Mouse (Mus musculus) midbrain, embryonic 15.5 days (tissue): ENCODE results near the gene Trib2. TPM values are rescaled to one million over a fixed set of nuclear protein-coding genes. Genes with fewer than 3 reads are reported as not detected.

ENCODE experiments used
- ATAC-seq: fragments of 200-750 bp; cut with Nextera tagmentation; replicated peaks from 2 replicates; pipeline ENCODE4 v1.8.0; 2017; ENCODE audit warnings: moderate TSS enrichment
- H3K27ac ChIP-seq: fragments of 300-500 bp; sonication (generic); 2 replicates; pipeline ENCODE4 v1.5.1; 2015; ENCODE audit warnings: mild to moderate bottlenecking, inconsistent platforms
- H3K27me3 ChIP-seq: fragments of 300-500 bp; sonication (generic); replicated peaks from 2 replicates; pipeline ENCODE4 v1.6.1; 2015; ENCODE audit warnings: inconsistent platforms
- H3K36me3 ChIP-seq: fragments of 300-500 bp; sonication (generic); replicated peaks from 2 replicates; pipeline ENCODE4 v1.6.1; 2015; ENCODE audit warnings: inconsistent platforms
- H3K4me1 ChIP-seq: fragments of 300-500 bp; sonication (generic); 2 replicates; pipeline ENCODE4 v1.6.1; 2015; ENCODE audit warnings: inconsistent platforms
- H3K4me2 ChIP-seq: fragments of 300-500 bp; sonication (generic); 2 replicates; pipeline ENCODE4 v1.6.1; 2015; ENCODE audit warnings: inconsistent platforms, mild to moderate bottlenecking, moderate library complexity
- H3K4me3 ChIP-seq: fragments of 300-500 bp; sonication (generic); 2 replicates; pipeline ENCODE4 v1.5.1; 2015; ENCODE audit warnings: mild to moderate bottlenecking, inconsistent platforms
- H3K9ac ChIP-seq: fragments of 300-500 bp; sonication (generic); 2 replicates; pipeline ENCODE4 v1.6.1; 2015; ENCODE audit warnings: mild to moderate bottlenecking, inconsistent platforms
- H3K9me3 ChIP-seq: fragments of 300-500 bp; sonication (generic); 2 replicates; pipeline ENCODE4 v1.6.1; 2016; ENCODE audit warnings: inconsistent platforms
- WGBS: fragments of 180-500 bp; shearing (Covaris S2); methylation state at CpG from one replicate; pipeline ENCODE4 v1.1.7; 2015; ENCODE audit warnings: mixed read lengths; 5-methylcytosine and 5-hydroxymethylcytosine counted together
- polyA plus RNA-seq: library from polyadenylated mRNA; unstranded; fragments of >200 nt; fragmentation: Nextera tagmentation; extraction: Ambion mirVana; gene quantifications from 2 replicates; pipeline ENCODE4 v1.2.1, GENCODE M21; 2015

The Trib2 gene
- polyA plus RNA-seq: 131 and 148 TPM in 2 replicates

DNA sequence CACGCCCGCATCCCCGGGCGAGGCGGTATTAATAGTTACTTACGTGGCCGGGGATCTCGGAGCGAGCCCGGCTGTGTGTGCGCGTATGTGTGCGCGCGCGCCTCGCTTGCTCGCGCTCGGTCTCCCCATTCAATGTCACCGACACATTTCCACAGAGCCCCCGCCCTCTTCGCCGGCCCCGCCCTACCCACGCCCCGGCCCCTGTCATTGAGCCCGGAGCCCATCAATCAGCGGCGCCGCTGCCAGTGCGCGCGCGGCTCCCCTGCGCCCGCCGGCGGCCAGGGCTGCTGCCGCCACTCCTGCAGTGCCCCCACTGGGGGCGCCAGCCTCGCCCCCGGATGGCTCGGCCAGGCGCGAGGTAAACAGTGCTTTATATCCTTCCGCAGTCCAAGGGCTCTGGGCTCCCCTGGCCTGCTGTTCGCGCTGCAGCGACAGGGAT lies at the start of gene Trib2:
Gene Trib2 (minus strand): TSS at position 183 of the 439 bp plus-strand sequence.
- Histone ChIP-seq H3K4me2 (peak within 1 kb of the TSS; percentile 62), H3K4me1 (peaks cover 10% of the 10 kb centered on the region), H3K4me3 (peak within 1 kb of the TSS; percentile 99), H3K9me3 (no peaks in the 10 kb centered on the region), H3K27me3 (no peaks in the 10 kb centered on the region), H3K27ac (peak within 1 kb of the TSS; percentile 98), H3K9ac (peak within 1 kb of the TSS; percentile 100), H3K36me3 (no peaks in the 10 kb centered on the region)
- ATAC-seq: peak; percentile 92
- under 1% methylated on average over 50 of the region's 50 CpGs for WGBS

DNA sequence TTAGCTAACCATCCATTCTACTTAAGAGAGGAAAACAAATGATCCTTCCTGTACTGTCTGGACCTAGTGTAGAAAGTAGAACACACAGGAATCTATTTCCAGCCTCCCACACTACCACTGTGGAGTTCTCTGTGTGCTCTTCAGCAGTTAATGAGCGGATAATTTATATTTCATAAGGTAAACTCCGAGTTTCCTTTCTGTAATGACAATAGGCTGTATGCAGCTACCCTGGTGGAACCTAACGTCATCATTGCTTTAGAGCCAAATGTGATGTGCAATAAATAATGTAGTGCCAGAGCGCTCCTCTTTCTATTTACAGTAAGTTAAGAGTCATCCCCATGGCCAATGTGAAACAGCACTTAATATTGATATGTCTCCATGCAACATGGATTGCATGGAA lies 41.3 kb upstream of the Trib2 start:
- no peak for ATAC-seq
- no peaks in the 10 kb centered on the region for H3K9me3 ChIP-seq
- no peaks in the 10 kb centered on the region for H3K27me3 ChIP-seq
- H3K36me3 ChIP-seq: no peaks in the 10 kb centered on the region
- no peak overlapping the region for H3K27ac ChIP-seq
- WGBS: 89% methylated on average over 4 of the region's 4 CpGs
- no peak overlapping the region for H3K9ac ChIP-seq
- no peak overlapping the region for H3K4me2 ChIP-seq
- no peaks in the 10 kb centered on the region for H3K4me1 ChIP-seq
- no peak overlapping the region for H3K4me3 ChIP-seq

DNA sequence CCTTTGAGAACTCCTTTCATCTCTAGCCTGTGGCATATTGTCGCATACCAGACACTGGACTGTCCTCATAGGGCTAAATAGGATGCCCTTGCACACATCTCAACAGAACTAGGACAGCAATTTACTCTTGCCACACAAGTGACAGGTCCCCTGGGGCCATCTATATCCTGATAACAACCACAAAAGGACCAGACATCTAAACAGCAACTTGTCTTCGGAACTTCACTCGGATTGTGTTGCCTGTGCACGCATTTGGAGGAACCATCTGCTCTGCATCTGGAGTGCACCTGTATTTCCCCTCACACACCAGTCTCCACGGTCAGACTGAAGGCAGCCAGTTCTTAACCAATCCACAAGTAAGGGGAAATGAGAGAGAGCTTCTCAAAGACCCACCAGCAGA lies 39.2 kb upstream of the Trib2 start:
- H3K4me1 ChIP-seq: 0 out of 2 replicates have a peak, but pooled peaks cover 3% of the 10 kb centered on the region
- no peak overlapping the region for H3K4me2 ChIP-seq
- H3K9ac ChIP-seq: no peak overlapping the region
- 90% methylated on average over 5 of the region's 5 CpGs for WGBS
- no peak for ATAC-seq
- no peaks in the 10 kb centered on the region for H3K9me3 ChIP-seq
- no peaks in the 10 kb centered on the region for H3K36me3 ChIP-seq
- H3K4me3 ChIP-seq: no peak overlapping the region
- H3K27me3 ChIP-seq: no peaks in the 10 kb centered on the region
- no peak overlapping the region for H3K27ac ChIP-seq

DNA sequence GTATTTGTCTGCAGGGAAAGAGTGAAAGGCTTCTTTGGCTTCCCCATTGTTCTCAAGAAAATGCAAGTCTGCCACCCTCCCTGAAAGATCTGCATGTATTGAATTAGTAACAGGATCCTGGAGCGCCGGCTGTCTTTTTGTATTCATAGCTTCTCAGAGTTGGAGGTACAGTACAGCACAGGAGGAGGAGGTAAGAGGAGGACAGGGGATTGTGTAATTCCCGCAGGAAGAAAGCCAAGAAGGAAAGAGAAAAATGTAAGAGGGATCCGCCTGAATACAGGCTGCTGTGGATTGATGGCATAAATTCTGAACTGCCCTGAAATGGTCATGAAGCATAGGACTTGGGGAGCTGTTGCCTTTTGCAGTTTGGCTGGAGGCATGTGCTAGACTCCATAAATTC lies 36.1 kb upstream of the Trib2 start:
- Histone ChIP-seq H3K9me3 (no peaks in the 10 kb centered on the region), H3K27ac (no peak overlapping the region), H3K4me1 (0 out of 2 replicates have a peak, but pooled peaks cover 3% of the 10 kb centered on the region)

DNA sequence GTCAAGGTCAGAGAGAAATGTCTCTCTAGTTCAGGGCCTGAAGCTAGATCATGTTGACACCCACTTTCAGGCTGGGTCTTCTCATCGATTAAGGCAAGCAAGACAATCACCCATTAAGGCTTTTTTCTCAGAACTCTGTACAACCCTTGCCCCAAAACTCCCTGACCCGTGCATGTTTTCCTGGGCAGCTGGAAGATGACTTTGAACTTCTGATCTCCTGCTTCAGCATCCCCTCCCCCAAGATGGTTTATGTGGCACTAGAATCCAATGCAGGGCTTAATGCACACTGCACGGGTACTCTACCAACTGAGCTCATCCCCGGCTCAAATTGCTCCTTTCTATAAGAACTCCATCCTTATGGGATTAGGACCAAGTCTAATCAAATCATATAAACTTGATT lies 35.3 kb upstream of the Trib2 start:
- Histone ChIP-seq H3K36me3 (no peaks in the 10 kb centered on the region), H3K9me3 (no peaks in the 10 kb centered on the region), H3K4me2 (no peak overlapping the region), H3K27me3 (no peaks in the 10 kb centered on the region), H3K27ac (no peak overlapping the region), H3K4me1 (0 out of 2 replicates have a peak, but pooled peaks cover 3% of the 10 kb centered on the region), H3K9ac (no peak overlapping the region), H3K4me3 (no peak overlapping the region)
- no peak for ATAC-seq
- WGBS: 75% methylated on average over 4 of the region's 4 CpGs

More for the DNA sequence above, 36.1 kb upstream of the Trib2 start:
- WGBS: 14% methylated on average over 4 of the region's 4 CpGs
- Histone ChIP-seq H3K27me3 (no peaks in the 10 kb centered on the region), H3K9ac (no peak overlapping the region), H3K4me2 (no peak overlapping the region), H3K4me3 (no peak overlapping the region), H3K36me3 (no peaks in the 10 kb centered on the region)
- ATAC-seq: no peak

DNA sequence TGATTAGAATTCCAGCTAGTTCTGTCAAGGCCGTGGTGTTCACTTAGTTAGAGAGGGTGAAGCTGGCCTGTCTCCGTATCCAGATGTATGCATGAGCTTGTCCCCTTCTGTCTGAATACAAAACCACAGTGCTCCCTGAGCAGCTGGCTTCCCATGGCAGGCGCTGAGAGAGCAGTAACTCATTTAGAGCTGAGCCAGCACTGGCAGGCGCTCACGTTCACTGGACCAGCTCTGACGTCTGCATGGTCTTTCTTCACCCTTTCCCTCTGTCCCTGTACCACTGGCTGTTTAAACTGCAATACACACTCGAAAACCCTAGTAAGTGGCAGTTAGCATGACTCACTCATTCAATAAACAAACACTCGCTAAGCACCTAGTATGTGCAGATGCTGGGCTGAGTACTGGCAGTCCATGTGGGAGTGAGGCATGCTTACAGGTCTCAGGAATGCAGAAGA lies 33.7 kb upstream of the Trib2 start:
- H3K9me3 ChIP-seq: no peaks in the 10 kb centered on the region
- no peak overlapping the region for H3K9ac ChIP-seq
- 75% methylated on average over 8 of the region's 8 CpGs for WGBS
- no peak overlapping the region for H3K4me2 ChIP-seq
- no peaks in the 10 kb centered on the region for H3K36me3 ChIP-seq
- no peak overlapping the region for H3K27ac ChIP-seq
- no peak overlapping the region for H3K4me3 ChIP-seq
- 0 out of 2 replicates have a peak, but pooled peaks cover 3% of the 10 kb centered on the region for H3K4me1 ChIP-seq
- ATAC-seq: no peak
- H3K27me3 ChIP-seq: no peaks in the 10 kb centered on the region

DNA sequence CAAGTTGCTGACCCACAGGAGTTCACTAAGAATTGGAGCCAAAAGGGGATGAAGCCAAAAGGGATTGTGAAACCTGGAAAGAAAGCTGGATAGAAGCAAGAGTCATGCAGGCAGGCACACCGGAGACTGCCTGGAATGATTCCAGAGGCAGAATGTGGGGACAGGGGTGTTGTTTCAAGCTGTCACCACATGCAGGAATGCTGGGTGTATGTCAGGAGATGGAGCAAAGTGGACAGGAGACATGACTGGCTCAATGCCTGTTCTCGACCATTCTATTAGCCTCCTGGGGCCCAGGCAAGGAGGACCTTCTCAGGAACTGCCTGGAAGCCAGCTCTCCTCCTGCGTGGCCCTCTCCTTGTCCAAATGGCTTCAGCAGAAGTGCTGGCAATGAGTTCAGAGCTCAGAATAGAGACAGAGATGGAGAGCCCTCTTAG lies 33.2 kb upstream of the Trib2 start:
- Histone ChIP-seq H3K27me3 (no peaks in the 10 kb centered on the region), H3K27ac (no peak overlapping the region), H3K36me3 (no peaks in the 10 kb centered on the region), H3K9me3 (no peaks in the 10 kb centered on the region), H3K4me3 (no peak overlapping the region), H3K9ac (no peak overlapping the region), H3K4me1 (0 out of 2 replicates have a peak, but pooled peaks cover 3% of the 10 kb centered on the region), H3K4me2 (no peak overlapping the region)
- no peak for ATAC-seq
- WGBS: 81% methylated on average over 3 of the region's 3 CpGs

DNA sequence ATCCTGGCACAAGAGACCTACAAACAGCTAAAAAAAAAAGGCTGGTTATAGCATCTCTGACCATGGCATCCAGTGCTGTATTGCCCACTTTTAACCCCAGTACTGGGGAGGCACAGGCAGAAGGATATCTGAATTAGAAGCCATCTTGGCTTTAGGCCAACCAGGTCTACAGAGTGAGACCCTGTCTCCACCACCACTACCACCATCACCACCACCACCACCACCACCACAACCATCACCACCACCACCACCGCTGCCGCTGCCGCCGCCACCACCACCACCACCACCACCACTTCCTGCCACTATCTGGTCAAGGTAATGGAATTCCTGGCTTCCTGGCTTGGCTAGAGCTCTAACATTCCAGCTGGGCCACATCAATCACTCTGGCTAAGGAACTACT lies 31.7 kb upstream of the Trib2 start:
- no peak overlapping the region for H3K9ac ChIP-seq
- ATAC-seq: no peak
- H3K4me2 ChIP-seq: no peak overlapping the region
- no peaks in the 10 kb centered on the region for H3K36me3 ChIP-seq
- H3K27me3 ChIP-seq: no peaks in the 10 kb centered on the region
- WGBS: 84% methylated on average over 4 of the region's 4 CpGs
- H3K27ac ChIP-seq: no peak overlapping the region
- H3K9me3 ChIP-seq: no peaks in the 10 kb centered on the region
- H3K4me1 ChIP-seq: 0 out of 2 replicates have a peak, but pooled peaks cover 3% of the 10 kb centered on the region
- no peak overlapping the region for H3K4me3 ChIP-seq

DNA sequence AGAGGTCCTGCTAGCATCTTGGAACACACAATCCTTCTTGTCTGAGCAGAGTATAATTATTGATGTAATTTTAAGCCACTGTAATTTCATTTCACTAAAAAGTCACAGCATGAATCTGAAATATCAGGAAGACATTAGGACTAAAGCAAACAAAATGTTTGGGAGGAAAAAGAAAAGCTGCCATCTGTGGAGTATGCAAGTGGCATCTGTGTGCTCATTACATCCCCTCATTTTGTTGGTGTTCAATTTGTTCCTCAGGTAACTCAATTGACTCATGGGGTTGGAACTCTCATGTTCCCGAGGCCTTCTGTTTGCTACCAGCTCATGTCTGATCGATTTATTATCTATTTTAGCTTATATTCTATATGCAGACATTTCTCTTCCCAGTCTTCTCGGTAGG lies 28.0 kb upstream of the Trib2 start:
- H3K4me2 ChIP-seq: no peak overlapping the region
- H3K27ac ChIP-seq: no peak overlapping the region
- no peaks in the 10 kb centered on the region for H3K27me3 ChIP-seq
- H3K4me1 ChIP-seq: no peaks in the 10 kb centered on the region
- WGBS: 78% methylated on average over 3 of the region's 3 CpGs
- H3K9ac ChIP-seq: no peak overlapping the region
- ATAC-seq: no peak
- H3K36me3 ChIP-seq: no peaks in the 10 kb centered on the region
- H3K4me3 ChIP-seq: no peak overlapping the region
- no peaks in the 10 kb centered on the region for H3K9me3 ChIP-seq

DNA sequence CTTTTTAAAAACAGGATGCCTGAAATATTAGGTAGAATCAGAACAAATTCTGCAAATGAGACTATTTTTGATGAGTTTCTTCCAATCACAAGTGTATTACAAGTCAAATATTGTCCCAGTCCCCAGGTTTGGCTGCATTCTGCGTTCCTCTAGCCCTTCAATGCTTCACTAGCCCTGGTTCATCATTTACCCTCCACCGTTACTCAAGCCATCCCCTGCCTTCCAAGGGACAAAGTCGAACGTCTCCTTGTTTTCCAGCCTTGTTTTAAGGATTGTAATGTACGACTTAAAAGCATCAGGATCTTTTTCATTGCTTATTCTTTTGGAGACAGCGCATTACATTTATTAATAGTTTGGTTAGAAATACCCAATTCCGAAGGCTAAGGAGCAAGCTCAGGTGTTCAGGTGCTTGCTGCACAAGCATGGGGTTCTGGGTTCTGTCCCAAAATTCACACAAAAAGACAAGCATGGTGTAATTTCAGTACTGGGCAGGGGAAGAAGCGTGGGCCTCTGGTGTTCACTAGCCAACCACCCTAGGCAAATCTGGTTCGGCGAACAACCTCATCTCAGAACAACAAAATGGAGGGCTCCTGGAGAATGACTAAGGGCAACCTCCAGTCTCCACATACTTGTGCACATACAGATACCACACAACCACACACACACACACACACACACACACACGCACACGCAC lies 24.3 kb upstream of the Trib2 start:
- ATAC-seq: no peak
- no peak overlapping the region for H3K4me2 ChIP-seq
- H3K9ac ChIP-seq: no peak overlapping the region
- H3K4me3 ChIP-seq: no peak overlapping the region
- H3K27ac ChIP-seq: no peak overlapping the region
- no peaks in the 10 kb centered on the region for H3K4me1 ChIP-seq
- 94% methylated on average over 12 of the region's 12 CpGs for WGBS
- no peaks in the 10 kb centered on the region for H3K9me3 ChIP-seq
- H3K27me3 ChIP-seq: no peaks in the 10 kb centered on the region
- no peaks in the 10 kb centered on the region for H3K36me3 ChIP-seq

DNA sequence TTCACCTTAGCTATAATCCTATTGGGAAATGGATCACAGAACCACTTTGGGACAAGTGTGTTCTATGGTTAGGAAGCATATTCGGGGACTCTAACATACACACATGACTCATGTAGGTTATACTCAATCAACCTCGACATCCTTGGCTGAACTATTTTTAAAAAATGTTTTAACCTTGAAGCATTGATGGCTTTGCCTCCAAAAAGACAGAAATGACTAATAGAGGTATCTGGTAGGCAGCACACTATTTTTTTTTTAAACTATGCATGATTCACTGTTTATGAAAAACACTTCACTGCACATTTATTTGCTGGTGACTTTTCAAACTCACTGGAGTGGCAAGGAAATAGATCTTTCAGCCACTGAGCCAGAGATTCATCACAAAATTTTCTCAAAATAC lies 21.5 kb upstream of the Trib2 start:
- Histone ChIP-seq H3K9me3 (no peaks in the 10 kb centered on the region), H3K36me3 (no peaks in the 10 kb centered on the region), H3K4me1 (no peaks in the 10 kb centered on the region), H3K9ac (no peak overlapping the region), H3K4me3 (no peak overlapping the region), H3K27me3 (no peaks in the 10 kb centered on the region), H3K4me2 (no peak overlapping the region), H3K27ac (no peak overlapping the region)
- ATAC-seq: no peak
- 89% methylated on average over 2 of the region's 2 CpGs for WGBS

DNA sequence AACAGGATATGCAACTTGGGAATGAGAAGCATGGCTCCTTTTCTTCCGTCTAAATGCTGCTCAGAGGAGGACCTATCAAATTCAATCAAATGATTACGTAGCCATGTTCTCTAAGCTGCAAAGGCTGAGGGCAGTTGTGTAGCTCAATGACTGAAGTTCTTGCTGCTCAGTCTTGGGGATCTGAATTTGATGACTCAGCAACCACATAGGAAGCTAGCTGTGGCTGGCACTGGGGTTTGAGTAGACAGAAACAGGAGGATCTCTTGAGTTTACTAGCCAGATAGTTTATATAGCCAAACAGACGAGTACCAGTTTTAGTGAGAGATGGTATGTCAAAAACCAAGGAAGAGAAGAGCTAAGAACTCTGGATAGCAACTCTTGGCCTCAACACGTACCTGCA lies 20.8 kb upstream of the Trib2 start:
- Histone ChIP-seq H3K9me3 (no peaks in the 10 kb centered on the region), H3K9ac (no peak overlapping the region), H3K4me2 (no peak overlapping the region), H3K4me1 (no peaks in the 10 kb centered on the region), H3K36me3 (no peaks in the 10 kb centered on the region), H3K27ac (no peak overlapping the region), H3K27me3 (no peaks in the 10 kb centered on the region), H3K4me3 (no peak overlapping the region)
- 91% methylated on average over 4 of the region's 4 CpGs for WGBS
- ATAC-seq: no peak

DNA sequence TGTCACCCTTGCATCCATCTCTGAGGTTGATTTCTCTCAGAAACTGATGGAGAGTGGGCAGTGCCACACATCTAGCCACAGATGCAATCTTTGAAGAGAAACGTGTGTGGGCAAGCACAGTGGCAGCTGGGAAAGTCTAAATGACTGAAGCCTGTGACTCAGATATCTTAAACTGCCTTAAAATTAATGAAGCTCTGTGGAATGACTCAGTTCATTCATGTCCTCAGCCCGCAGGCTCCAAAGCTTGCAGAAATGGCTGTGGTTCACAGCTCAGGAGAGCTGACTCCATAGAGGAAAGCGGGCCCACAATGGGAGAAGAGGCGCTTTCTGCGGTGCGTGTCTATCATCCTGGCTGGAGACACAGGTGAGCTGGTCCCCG lies 15.9 kb upstream of the Trib2 start:
- H3K9me3 ChIP-seq: no peaks in the 10 kb centered on the region
- no peaks in the 10 kb centered on the region for H3K36me3 ChIP-seq
- H3K4me1 ChIP-seq: no peaks in the 10 kb centered on the region
- no peak overlapping the region for H3K4me3 ChIP-seq
- no peak overlapping the region for H3K9ac ChIP-seq
- no peak overlapping the region for H3K27ac ChIP-seq
- H3K27me3 ChIP-seq: no peaks in the 10 kb centered on the region
- no peak for ATAC-seq
- no peak overlapping the region for H3K4me2 ChIP-seq
- WGBS: 89% methylated on average over 7 of the region's 7 CpGs
